Comparison of ENCODE assay signal across 8 mouse cellular contexts in genomic region chr11:106084911-106085561, GRCm38 (mm10). TPM values are rescaled to one million over a fixed set of nuclear protein-coding genes. Genes with fewer than 3 reads are reported as not detected.
A peak's percentile ranks its signal among the peaks of the same experiment; 100 is the strongest.
DNase-seq lines count a peak whose midpoint lies in the region; ATAC-seq and TF ChIP-seq lines count a peak whose summit lies in the region.

No protein-coding gene starts in this region.

- no peaks in the 10 kb centered on the region for H3K9me3 ChIP-seq in embryonic facial prominence, embryonic 13.5 days
- no peaks in the 10 kb centered on the region for H3K9me3 ChIP-seq in kidney, embryonic 15.5 days (replicated peaks)
- H3K9me3 ChIP-seq in midbrain, postnatal 0 days (ENCODE audit: low read length), result no peaks in the 10 kb centered on the region

- peak overlapping the region; percentile 99 for H3K27ac ChIP-seq in embryonic facial prominence, embryonic 13.5 days
- peak overlapping the region; percentile 100 for H3K27ac ChIP-seq in kidney, embryonic 15.5 days
- peak overlapping the region; percentile 88 for H3K27ac ChIP-seq in midbrain, postnatal 0 days (ENCODE audit: low read depth, low read length)

- TF ChIP-seq CTCF in midbrain, postnatal 0 days (IDR thresholded peaks at IDR 0.05), result no peak

- peak overlapping the region; percentile 94 for H3K9ac ChIP-seq in embryonic facial prominence, embryonic 13.5 days
- H3K9ac ChIP-seq in kidney, embryonic 15.5 days, result peak overlapping the region; percentile 97
- H3K9ac ChIP-seq in midbrain, postnatal 0 days (replicated peaks; ENCODE audit: low read length, poor library complexity, severe bottlenecking), result peak overlapping the region; percentile 85

- H3K36me3 ChIP-seq in embryonic facial prominence, embryonic 13.5 days, result no peaks in the 10 kb centered on the region
- H3K36me3 ChIP-seq in kidney, embryonic 15.5 days, result no peaks in the 10 kb centered on the region
- no peaks in the 10 kb centered on the region for H3K36me3 ChIP-seq in midbrain, postnatal 0 days (ENCODE audit: insufficient read depth, low read length)

- H3K4me1 ChIP-seq in embryonic facial prominence, embryonic 13.5 days, result peaks cover 16% of the 10 kb centered on the region
- peaks cover 18% of the 10 kb centered on the region for H3K4me1 ChIP-seq in kidney, embryonic 15.5 days
- peaks cover 7% of the 10 kb centered on the region for H3K4me1 ChIP-seq in midbrain, postnatal 0 days (ENCODE audit: insufficient read depth, low read length)

- peak; percentile 65 for ATAC-seq in embryonic facial prominence, embryonic 13.5 days (ENCODE audit: insufficient number of reproducible peaks, insufficient read depth, low FRiP score, low TSS enrichment, low read depth)
- ATAC-seq in kidney, embryonic 15.5 days (replicated peaks; ENCODE audit: low FRiP score), result peak; percentile 75
- ATAC-seq in midbrain, postnatal 0 days (ENCODE audit: low FRiP score), result peak; percentile 51

- peak overlapping the region; percentile 74 for H3K4me2 ChIP-seq in embryonic facial prominence, embryonic 13.5 days
- peak overlapping the region; percentile 66 for H3K4me2 ChIP-seq in kidney, embryonic 15.5 days
- peak overlapping the region; percentile 61 for H3K4me2 ChIP-seq in midbrain, postnatal 0 days (ENCODE audit: low read depth, low read length, poor library complexity, severe bottlenecking)

- under 1% methylated on average over 52 of the region's 61 CpGs for WGBS in embryonic facial prominence, embryonic 13.5 days
- under 1% methylated on average over 61 of the region's 61 CpGs for WGBS in kidney, embryonic 15.5 days
- under 1% methylated on average over 44 of the region's 61 CpGs for WGBS in midbrain, postnatal 0 days

- DNase-seq in 416B (ENCODE audit: low read depth), result peak; percentile 79
- peak; percentile 89 to 91 for DNase-seq in adrenal gland, postnatal 36 days
- peak; percentile 73 to 79 for DNase-seq in heart, adult 9 months (ENCODE audit: low spot score in 2 of 2)
- peak; percentile 81 for DNase-seq in liver
- DNase-seq in midbrain, postnatal 0 days (ENCODE audit: low spot score), result peak; percentile 65
- peak; percentile 49 to 59 for DNase-seq in spleen, postnatal 14 days (ENCODE audit: low spot score in 2 of 2)

- peak overlapping the region; percentile 94 for H3K4me3 ChIP-seq in embryonic facial prominence, embryonic 13.5 days
- peak overlapping the region; percentile 99 for H3K4me3 ChIP-seq in kidney, embryonic 15.5 days (replicated peaks)
- peak overlapping the region; percentile 99 for H3K4me3 ChIP-seq in midbrain, postnatal 0 days (ENCODE audit: low read depth, low read length)

- H3K27me3 ChIP-seq in embryonic facial prominence, embryonic 13.5 days, result no peaks in the 10 kb centered on the region
- no peaks in the 10 kb centered on the region for H3K27me3 ChIP-seq in kidney, embryonic 15.5 days
- no peaks in the 10 kb centered on the region for H3K27me3 ChIP-seq in midbrain, postnatal 0 days (ENCODE audit: insufficient read depth, low read length)

RNA-seq across cellular contexts. Expression of gene Map3k3, which starts 0.6 kb away (rescaled TPM):
- 10 to 100 TPM; 40.5 to 40.8 TPM for total RNA-seq in adrenal gland, postnatal 36 days (2021)
- polyA plus RNA-seq in embryonic facial prominence, embryonic 13.5 days (2015; fragmentation: Nextera tagmentation; extraction: Ambion mirVana), result 25.1 and 25.6 TPM in 2 replicates
- polyA plus RNA-seq in kidney, embryonic 15.5 days (2015; fragmentation: Nextera tagmentation; extraction: Ambion mirVana), result 22.1 and 24.3 TPM in 2 replicates
- 26.0 and 26.4 TPM in 2 replicates for total RNA-seq in midbrain, postnatal 0 days (2014; rRNA removed)
- polyA plus RNA-seq in midbrain, postnatal 0 days (2015; fragmentation: Nextera tagmentation; extraction: Ambion mirVana), result 7.8 and 9.2 TPM in 2 replicates

RNA-seq across cellular contexts. Expression of gene Taco1, which starts 19.2 kb away (rescaled TPM):
- 10 to 100 TPM; 27.2 to 36.0 TPM for total RNA-seq in adrenal gland, postnatal 36 days (2021)
- polyA plus RNA-seq in embryonic facial prominence, embryonic 13.5 days (2015; fragmentation: Nextera tagmentation; extraction: Ambion mirVana), result 10.2 and 10.8 TPM in 2 replicates
- 11.4 and 12.1 TPM in 2 replicates for polyA plus RNA-seq in kidney, embryonic 15.5 days (2015; fragmentation: Nextera tagmentation; extraction: Ambion mirVana)
- 17.3 and 18.6 TPM in 2 replicates for total RNA-seq in midbrain, postnatal 0 days (2014; rRNA removed)
- 5.1 and 5.8 TPM in 2 replicates for polyA plus RNA-seq in midbrain, postnatal 0 days (2015; fragmentation: Nextera tagmentation; extraction: Ambion mirVana)

RNA-seq across cellular contexts. Expression of gene Dcaf7, which starts 48.4 kb away (rescaled TPM):
- total RNA-seq in adrenal gland, postnatal 36 days (2021), result 10 to 100 TPM; 53.7 to 58.7 TPM
- polyA plus RNA-seq in embryonic facial prominence, embryonic 13.5 days (2015; fragmentation: Nextera tagmentation; extraction: Ambion mirVana), result 71.3 and 74.6 TPM in 2 replicates
- 62.9 and 67.4 TPM in 2 replicates for polyA plus RNA-seq in kidney, embryonic 15.5 days (2015; fragmentation: Nextera tagmentation; extraction: Ambion mirVana)
- total RNA-seq in midbrain, postnatal 0 days (2014; rRNA removed), result 313 and 343 TPM in 2 replicates
- 166 and 170 TPM in 2 replicates for polyA plus RNA-seq in midbrain, postnatal 0 days (2015; fragmentation: Nextera tagmentation; extraction: Ambion mirVana)

Comparison
In these comparisons a context has a peak if more than half of its experiments do, and no peak if none do; other contexts are left out.
1. Peak in every context shown above with its lines: DNase-seq, ATAC-seq, H3K4me3 ChIP-seq and H3K27ac ChIP-seq.